Mouse (Mus musculus) bone marrow macrophage, adult 2 months (primary cell): ENCODE measurements at regions not wholly inside any gene's neighbourhood (a gene's known extent, or its start where the extent isn't known, plus 50 kb on each side); places are given as distances from the start of the nearest gene placed in this dataset.

Experiments
- H3K27ac ChIP-seq: 2 replicates; pipeline ENCODE4 v1.5.1; 2012; ENCODE audit warnings: low read depth, low read length; ENCODE audit not compliant: insufficient read depth
- H3K4me1 ChIP-seq: 2 replicates; pipeline ENCODE4 v1.6.1; 2012; ENCODE audit warnings: low read length; ENCODE audit not compliant: control insufficient read depth, insufficient read depth
- H3K4me3 ChIP-seq: 2 replicates; pipeline ENCODE4 v1.5.1; 2012; ENCODE audit warnings: mild to moderate bottlenecking, low read length, moderate library complexity; ENCODE audit not compliant: insufficient read depth
- CTCF ChIP-seq: IDR thresholded peaks from 2 replicates; pipeline ENCODE4 v1.5.1; 2012; ENCODE audit warnings: low read depth, mild to moderate bottlenecking, low read length, moderate library complexity
- POLR2A ChIP-seq: IDR thresholded peaks from 2 replicates; pipeline ENCODE4 v1.6.1; 2012; ENCODE audit warnings: mild to moderate bottlenecking, low read depth, low read length, borderline replicate concordance

DNA sequence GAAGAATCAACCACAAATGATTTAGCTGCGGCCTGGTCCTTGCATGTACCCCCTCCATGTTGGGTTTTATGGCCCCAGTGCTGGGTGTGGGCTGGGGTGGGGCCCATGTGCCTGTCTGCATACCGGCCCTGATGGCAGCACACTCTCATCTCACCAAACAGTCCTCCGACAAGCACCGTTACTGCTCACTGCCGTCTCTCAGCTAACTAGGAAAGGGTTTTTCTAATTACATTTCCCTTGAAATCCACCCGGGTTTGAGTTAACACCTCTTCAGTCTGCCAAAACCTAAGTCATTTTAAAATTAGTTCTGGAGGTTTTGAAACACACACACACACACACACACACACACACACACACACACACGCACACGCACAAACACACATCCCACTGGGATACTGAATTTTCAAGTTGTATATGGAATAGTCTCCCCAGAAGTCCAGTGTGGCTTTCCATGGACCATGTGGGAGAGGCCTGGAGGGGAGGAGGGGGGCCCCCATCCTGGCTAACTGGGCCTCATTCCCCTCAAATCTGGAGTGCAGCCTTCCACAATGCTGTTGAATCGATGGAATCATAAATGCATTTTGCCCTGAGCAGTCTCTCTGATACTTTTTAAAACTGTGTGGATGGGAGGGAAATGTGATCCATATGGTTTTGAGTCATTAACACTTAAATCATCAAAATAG is 108.6 kb upstream of the Zmiz1 start:
- TF ChIP-seq CTCF, result no peak
- no peak for TF ChIP-seq POLR2A
- Histone ChIP-seq H3K4me1 (peaks cover 23% of the 10 kb centered on the region), H3K27ac (no peak overlapping the region), H3K4me3 (no peak overlapping the region)

DNA sequence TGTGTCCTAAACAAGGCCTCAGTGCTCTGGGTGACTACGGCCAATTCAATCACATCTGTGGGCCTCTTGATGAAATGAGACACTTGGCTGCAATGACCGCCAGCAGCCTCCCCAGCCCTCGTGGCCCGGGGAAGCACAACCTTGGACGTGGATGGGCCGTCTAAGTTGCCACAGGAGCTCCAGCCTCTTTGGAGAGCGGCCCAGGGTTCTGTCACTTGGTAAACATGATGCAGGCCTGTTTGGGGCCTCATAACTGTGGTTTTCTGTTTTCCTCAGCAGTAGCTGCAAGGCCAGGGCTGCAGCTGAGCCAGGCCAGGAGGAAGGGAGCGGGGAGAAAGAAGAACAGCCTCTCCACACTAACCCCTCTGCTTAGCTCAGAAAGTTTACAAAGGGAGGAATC is 105.2 kb upstream of the Zmiz1 start:
- no peak overlapping the region for H3K27ac ChIP-seq
- TF ChIP-seq POLR2A, result no peak
- no peaks in the 10 kb centered on the region for H3K4me1 ChIP-seq
- H3K4me3 ChIP-seq, result no peak overlapping the region

DNA sequence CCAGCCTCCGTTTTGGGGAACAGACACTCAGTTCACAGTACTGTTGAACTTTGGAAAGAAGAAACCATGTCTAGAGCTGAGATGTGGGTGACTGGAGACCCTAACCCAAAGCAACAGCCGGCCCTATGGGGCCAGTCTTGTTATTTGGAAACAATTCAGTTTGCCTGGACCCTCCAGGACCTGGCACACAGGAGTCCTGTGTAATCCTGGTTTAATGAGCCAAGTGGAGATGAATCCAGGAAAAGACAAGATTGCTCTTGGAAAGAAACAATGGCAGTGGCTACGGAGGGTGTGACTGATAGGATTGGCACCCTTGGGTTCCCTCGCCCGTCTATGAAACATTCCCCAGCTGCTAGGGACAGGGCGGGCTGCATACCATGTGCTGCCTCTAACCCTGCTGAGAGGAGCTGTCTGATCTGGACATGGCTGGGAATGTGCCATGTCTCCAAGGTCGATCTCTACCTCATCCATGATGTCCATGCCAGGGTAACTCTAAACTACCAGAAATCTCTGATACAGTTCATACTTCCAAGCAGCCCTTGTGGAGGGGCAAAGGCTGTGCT is 104.6 kb upstream of the Zmiz1 start:
- Histone ChIP-seq H3K4me3 (no peak overlapping the region), H3K4me1 (no peaks in the 10 kb centered on the region), H3K27ac (no peak overlapping the region)
- no peak for TF ChIP-seq CTCF
- no peak for TF ChIP-seq POLR2A

DNA sequence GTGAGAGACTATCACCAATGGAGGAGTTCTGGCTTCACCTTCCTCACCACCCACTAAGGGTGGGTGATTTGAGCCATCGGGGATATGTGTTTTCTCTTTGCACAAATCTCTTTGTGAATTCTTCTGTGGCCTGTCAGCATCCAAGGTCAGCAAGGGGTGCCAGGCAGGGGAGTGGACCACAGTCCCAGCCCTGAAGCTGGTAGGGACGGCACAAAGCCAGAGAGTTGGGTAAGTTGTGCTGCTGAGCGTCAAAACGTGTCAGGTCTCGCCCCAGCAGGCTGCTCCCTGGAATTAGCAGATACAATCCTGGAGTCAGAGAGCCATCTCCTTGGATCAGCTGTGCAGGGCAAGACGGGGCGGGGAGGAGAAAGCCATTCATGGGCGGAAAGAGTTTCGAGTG is 101.2 kb upstream of the Zmiz1 start:
- TF ChIP-seq CTCF (no peak), POLR2A (no peak)
- Histone ChIP-seq H3K4me3 (no peak overlapping the region), H3K27ac (no peak overlapping the region), H3K4me1 (peaks cover 13% of the 10 kb centered on the region)

DNA sequence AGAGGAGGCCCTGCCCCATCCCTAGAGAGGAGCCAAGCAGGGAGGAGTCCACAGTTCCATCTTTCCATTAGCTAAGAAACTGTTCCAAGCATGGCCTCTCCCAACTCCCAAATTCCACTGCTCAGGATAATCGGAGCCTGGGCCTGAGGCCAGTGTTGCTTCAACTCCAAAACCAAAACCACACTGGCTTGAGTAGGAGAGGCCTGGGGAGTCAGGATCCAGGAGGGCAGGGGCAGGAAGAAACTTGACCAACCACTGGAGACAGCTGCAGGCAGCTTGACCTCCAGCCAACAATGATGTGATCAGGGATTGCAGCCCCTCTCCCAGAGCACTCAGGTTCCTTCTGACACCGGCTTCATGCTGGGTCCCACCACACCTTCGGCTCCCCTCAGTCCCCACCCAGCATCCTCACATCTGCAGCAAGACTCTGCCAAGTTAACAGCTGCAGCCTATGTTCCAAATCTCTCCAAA is 99.1 kb upstream of the Zmiz1 start:
- Histone ChIP-seq H3K27ac (no peak overlapping the region), H3K4me3 (no peak overlapping the region), H3K4me1 (peaks cover 14% of the 10 kb centered on the region)
- TF ChIP-seq POLR2A (no peak), CTCF (no peak)

DNA sequence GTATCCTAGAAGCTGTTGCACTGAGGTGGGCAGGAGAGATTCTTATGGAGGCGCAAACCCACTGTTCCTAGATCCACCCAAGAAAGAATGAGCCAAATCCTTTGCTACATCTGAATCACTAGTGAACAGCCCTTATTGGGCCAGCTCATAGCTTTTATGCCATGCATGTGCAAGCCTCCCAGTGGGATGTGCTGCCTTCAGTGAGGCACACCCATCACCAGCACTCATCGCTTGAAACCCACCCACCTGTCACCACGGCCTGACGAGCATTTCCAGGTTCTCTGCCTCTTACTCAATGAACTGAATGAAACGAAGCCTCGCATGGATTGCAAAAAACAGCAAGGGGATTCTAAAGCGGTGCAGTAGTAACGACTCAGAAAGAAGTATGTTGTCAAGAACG is 98.3 kb upstream of the Zmiz1 start:
- Histone ChIP-seq H3K4me1 (peaks cover 16% of the 10 kb centered on the region), H3K4me3 (no peak overlapping the region), H3K27ac (no peak overlapping the region)
- TF ChIP-seq POLR2A, result no peak
- no peak for TF ChIP-seq CTCF

DNA sequence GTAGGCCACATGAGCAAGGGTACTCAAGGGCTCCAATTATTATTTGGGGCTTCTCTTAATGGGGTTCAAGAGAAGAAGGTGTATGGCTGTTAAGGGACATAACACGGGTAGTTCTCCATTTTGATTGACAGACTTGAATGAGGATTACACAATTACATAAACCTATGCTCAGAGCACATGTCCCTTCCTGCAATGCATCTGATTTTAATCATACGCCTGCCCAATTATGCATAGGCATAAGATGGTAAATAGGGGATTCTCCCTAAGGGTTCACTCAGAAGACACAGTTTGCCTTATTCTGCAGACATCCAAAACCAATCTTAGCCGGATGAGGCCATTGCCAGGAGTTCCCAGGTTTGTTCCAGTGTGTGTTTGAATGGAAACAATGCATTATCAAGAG is 97.9 kb upstream of the Zmiz1 start:
- H3K27ac ChIP-seq, result no peak overlapping the region
- no peak overlapping the region for H3K4me3 ChIP-seq
- H3K4me1 ChIP-seq, result peaks cover 17% of the 10 kb centered on the region
- no peak for TF ChIP-seq CTCF
- TF ChIP-seq POLR2A, result no peak

DNA sequence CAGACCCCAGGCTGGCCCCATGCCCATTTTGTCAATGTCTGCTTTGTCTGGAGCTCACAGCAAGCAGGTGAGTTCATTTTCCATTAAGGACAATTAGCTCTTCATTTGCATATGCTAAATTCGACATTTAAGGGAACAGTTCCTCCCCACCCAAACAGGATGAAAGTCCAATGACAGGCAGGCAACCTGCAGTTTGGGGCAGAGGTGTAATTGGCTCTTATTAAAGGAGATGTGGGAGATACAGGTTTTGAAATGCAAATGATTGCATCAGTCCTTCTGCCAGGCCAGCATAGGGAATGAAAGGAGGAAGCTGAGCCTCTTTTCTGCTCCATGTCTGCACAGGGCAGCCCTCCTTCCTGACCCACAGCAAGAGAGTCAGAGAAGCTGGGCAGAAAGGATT is 96.2 kb upstream of the Zmiz1 start:
- no peak for TF ChIP-seq POLR2A
- TF ChIP-seq CTCF, result no peak
- no peak overlapping the region for H3K27ac ChIP-seq
- no peak overlapping the region for H3K4me3 ChIP-seq
- peaks cover 23% of the 10 kb centered on the region for H3K4me1 ChIP-seq

DNA sequence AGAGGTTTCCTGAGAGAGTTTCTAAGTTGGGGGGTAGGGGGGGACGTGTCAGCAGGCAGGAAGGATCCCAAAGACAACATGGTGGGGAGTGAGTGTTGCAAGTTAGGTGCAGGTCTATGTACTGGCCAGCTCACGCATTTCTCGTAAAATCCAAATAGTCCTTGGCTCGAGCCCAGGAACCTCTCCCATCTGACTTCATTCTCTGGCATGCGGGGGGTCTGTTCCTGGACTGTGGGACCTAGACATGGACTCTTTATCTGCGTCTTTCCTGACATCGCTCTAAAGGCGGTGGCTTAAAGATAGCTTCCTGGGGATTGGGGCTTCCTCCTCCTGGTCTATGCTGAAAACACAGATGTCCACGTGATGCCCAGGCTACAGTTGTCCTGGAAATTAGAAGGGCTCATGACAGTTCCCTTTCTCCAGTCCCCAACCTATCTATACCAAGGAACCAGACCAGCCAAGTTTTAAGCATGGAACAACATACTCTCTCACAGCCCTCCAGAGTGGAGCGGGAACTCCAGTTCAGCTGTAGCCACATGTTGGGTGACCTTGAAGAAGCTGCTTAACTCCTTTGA is 93.7 kb upstream of the Zmiz1 start:
- no peak for TF ChIP-seq POLR2A
- no peak for TF ChIP-seq CTCF
- Histone ChIP-seq H3K4me3 (no peak overlapping the region), H3K27ac (no peak overlapping the region), H3K4me1 (peaks cover 25% of the 10 kb centered on the region)

DNA sequence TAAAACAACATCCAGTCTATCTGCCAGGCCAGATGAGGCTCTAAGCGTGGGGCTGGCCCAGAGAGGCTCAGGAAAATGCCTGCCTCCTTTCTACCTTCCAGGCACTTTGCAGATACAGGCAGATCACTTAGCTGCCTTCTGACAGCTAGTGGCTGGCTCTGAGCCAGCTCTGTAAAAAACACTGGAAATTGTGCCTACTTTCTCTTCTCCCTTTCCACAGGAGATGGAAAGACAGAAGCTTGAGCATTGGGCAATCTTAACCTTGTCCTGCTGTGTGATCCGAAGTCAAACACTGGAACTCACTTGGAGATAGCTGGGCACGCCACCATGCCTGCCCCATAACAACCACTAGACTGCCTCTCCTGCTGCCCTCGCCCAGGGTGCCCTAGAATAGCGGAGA is 93.0 kb upstream of the Zmiz1 start:
- H3K4me1 ChIP-seq, result peaks cover 30% of the 10 kb centered on the region
- no peak overlapping the region for H3K4me3 ChIP-seq
- no peak overlapping the region for H3K27ac ChIP-seq
- TF ChIP-seq CTCF (no peak), POLR2A (no peak)
